Mouse (Mus musculus): ENCODE results near the gene Cnot1.

DNA sequence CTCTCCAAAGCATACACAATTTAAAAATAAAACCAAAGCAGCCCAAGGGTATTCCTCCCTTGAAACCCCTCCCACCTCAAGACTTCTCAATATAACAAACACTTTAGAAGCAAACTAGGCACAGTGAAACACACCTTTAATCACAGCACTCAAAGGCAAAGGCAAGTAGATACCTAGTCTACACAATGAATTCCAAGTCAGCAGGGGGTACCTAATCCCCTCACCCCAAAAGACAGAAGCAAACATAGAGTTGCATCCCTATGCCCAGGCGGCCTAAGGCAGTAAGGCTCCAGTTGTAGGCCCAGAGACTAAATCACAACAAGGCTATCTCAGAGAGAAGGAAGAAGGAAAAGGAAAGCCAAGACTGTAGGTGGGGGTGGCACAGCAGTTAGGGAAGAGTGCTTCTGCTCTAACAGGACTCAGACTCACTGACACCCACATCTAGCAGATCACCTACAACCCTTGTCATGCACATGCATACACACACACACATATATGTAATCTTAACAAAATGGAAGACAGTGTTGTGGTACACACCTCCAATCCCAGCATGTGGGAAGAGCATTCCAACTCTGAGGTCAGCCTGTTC, 5.7 kb downstream of the Cnot1 start:
- TF ChIP-seq CTCF (IDR thresholded peaks at IDR 0.05; ENCODE audit: low read depth, low read length) (no peak), POLR2A (IDR thresholded peaks at IDR 0.05; ENCODE audit: extremely low read depth, insufficient read depth, low read length) (no peak)
